Mouse (Mus musculus) layer of hippocampus, adult 8-10 months (tissue): ENCODE results near the gene Dap. TPM values are rescaled to one million over a fixed set of nuclear protein-coding genes. Genes with fewer than 3 reads are reported as not detected.

ENCODE experiments used
- DNase-seq, 2 experiments: peaks; one replicate each; pipeline ENCODE4 v3.0.0; 2022; ENCODE audit warnings: low spot score in 2 of 2
- total RNA-seq, 4 experiments: library from RNA; stranded (reverse); gene quantifications; 2 replicates each; pipeline ENCODE4 v1.2.4; 2022

Dap gene
- 10 to 100 TPM in 2 of 4 experiments, 1 to 10 TPM in 2; 6.2 to 13.5 (median 8.9) TPM for total RNA-seq

- peak; percentile 93 to 96 for DNase-seq
These were observed at the start of gene Dap for GRCm38 (mm10) chr15:31224135-31224761. TSS of gene Dap (plus strand) at chr15:31224314.

- no peak for DNase-seq
These were observed 47.5 kb upstream of the Dap start for GRCm38 (mm10) chr15:31176566-31176965.

- DNase-seq = no peak
These were observed 39.3 kb upstream of the Dap start for GRCm38 (mm10) chr15:31184651-31185443.

GRCm38 (mm10) chr15:31185506-31185905, 38.6 kb upstream of the Dap start:
- DNase-seq = no peak

DNA sequence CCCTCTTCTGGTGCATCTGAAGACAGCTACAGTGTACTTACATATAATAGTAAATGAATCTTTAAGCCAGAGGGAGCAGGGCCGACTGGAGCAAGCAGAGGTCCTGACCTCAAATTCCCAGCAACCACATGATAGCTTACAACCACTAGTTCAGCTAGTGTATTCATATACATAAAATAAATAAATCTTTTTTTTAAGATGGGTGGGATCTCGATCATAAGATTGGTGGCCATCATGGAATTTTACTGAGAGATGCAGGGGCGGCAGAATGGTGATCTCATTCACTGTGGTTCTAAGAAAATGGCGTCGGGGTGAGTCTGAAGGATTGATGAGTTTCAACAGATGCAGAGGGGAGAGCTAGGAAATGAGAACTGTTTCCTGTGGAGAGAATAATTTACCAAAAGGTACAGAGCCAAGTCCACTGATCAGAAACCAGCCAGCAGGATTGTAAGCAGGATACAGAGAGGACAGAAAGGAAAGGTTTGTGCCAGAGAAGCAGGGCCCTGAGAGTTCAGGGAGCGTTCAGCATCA, 37.7 kb upstream of the Dap start:
- no peak for DNase-seq

- DNase-seq = no peak
These were observed 31.6 kb upstream of the Dap start for GRCm38 (mm10) chr15:31192563-31192962.

- no peak for DNase-seq
These were observed 28.3 kb upstream of the Dap start for GRCm38 (mm10) chr15:31195776-31196175.

- DNase-seq = peak in 1 of 2 experiments; percentile 7
These were observed 16.6 kb upstream of the Dap start for GRCm38 (mm10) chr15:31207346-31208093.

DNA sequence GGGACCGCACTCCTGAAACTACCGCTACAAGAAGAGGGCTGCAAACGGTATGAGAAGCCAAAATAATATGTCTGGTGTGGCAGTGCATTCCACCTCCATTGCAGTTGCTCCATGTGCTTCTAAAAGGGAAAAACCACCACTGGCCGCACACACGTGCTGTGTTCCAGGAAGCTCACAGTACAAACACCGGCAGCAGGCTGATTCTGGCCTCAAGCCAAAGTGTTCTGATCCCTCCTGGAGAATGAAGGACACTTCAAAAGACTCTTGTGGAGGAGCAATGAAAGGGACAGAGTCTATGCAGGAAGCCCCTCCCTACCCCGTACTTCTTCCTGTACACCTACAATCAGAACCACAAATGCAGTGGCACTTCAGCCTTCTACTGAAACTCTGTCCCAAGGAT, 12.2 kb upstream of the Dap start:
- DNase-seq = no peak

- no peak for DNase-seq
These were observed 10.4 kb upstream of the Dap start for GRCm38 (mm10) chr15:31213619-31214270.

DNA sequence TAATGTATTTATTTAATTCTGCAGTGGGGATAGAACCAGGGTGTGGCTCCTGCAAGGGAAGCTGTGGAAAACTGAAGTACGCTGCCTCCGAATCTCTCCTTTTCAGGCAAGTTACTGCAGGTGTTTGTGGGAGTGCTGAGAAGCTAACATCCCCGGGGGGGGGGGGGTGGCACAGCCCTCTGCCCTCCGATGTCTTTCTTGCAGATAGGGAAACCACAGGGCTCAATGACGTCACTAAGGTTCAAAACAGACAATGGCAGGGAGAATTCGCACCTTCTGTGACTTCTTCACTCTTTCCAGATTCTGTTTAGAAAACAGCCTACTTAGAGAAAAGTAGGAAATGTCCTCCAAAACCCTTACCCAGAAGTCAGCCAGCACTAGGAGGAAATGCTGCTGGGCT, 1.9 kb upstream of the Dap start:
- DNase-seq = no peak

GRCm38 (mm10) chr15:31223596-31224134, 449 bp upstream of the Dap start:
- DNase-seq = peak in 1 of 2 experiments; percentile 11

GRCm38 (mm10) chr15:31224806-31225642, 910 bp downstream of the Dap start:
- no peak for DNase-seq

DNA sequence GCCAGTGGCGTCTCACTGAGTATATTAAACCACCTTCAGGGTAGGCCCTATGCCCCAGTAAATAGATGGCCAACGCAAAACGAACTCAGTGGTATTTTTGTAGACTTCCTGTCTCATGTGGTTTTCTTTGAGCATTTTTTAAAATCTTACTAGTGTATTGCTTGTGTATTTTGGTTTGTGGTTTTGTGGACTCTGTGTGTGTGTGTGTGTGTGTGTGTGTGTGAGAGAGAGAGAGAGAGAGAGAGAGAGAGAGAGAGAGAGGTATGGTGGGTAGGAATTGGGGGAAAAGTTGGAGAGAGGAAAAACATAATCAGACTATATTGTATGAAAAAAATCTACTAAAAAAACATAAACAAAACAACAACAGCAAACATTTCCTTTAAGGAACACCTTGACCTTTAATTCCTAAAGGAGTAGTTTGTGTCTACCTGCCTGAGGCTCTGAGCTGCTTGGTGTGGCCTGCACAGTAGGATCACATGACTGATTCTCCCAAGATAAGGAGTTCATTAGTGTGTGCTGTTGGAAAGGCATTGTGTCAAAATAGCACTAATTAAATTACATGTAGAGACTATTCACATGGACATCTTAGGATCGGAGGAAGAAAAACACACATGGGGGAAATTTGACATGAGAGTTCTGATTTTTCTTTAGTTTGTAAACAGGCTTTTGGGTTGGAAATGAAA, 1.7 kb downstream of the Dap start:
- no peak for DNase-seq

DNA sequence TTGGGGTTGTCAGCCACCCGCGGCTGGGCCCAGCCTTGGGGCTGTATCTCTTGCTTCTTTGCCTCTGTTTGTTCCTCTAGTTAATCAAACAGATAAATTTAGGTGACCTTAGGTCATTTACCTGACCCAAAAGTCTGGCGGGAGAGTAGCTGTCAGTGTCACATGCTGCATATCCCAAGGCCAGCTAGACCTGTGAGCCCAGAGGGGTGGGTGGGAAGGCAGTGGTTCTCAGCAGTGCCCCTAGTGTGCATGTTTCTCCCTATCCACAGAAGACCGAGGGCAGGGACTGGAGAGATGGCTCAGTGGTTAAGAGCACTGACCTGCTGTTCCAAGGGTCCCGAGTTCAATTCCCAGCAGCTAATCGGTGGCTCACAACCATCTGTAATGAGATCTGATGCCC, 2.4 kb downstream of the Dap start:
- no peak for DNase-seq

GRCm38 (mm10) chr15:31227793-31228192, 3.7 kb downstream of the Dap start:
- DNase-seq = no peak

DNA sequence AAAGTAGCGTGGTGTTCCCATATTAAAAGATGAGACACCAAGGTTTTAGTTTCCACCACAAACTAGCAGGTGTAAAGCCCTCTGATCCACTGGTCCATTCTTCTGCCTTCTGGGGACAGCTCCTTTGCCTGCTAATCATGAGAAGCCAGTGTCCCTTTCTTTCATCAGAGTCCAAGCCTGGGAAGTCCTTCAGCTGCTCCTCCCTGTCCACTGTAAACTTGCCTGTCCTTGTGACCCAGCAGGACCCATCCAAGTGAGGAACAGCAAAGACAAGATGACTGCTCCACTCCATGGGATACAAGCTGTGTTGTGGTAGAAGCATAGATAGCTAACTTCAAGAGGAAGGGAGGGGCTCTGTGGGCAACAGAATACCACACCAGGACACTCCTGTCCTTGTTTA, 8.9 kb downstream of the Dap start:
- DNase-seq = no peak

GRCm38 (mm10) chr15:31235794-31236548, 11.9 kb downstream of the Dap start:
- DNase-seq = no peak

DNA sequence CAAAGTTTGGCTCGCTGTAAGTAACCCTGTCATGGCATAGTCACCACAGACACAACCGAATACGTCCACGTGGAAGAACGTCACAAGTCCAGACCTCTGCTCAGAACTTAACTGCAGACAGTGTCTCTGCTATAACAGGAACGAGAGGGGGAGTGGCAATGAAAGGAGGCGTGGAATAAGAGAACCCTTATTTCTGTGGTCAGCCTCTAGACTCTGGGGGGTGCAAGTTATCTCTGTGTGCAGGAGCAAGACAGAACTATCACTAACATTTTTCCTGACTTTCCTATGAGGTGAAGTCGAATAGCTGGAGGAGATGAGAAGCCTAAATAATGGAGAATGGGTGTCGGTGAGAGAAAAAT, 12.4 kb downstream of the Dap start:
- DNase-seq = no peak
